Mouse (Mus musculus): ENCODE measurements around the gene Tmem248.

Gene Tmem248

DNA sequence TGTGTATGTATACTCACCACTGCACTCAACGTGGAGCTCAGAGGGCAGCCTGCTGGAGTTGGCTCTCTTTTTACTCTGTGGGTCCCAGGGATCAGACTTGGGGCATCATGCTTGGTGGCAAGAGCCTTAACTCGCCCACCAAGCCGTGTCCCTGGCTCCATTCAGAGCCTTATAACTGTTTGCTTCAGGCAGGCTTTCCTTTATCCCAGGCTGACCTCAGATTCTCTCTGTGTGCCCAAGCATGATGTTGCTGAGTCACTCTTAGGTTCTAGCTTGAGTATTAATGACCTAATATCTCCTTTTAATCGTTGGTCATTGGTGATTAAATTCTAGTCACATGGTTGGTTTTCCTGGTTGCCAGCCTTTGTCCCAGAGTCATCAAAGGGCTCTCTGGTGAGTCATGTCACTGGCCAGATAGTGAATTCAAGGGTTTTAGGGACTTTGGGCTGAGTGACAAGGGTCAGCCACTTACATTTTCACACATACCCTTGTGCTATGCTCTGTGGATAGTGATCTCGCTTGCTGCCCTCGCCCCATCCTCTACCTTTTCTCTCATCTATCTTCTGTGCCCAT, 47.6 kb downstream of the Tmem248 start:
- DNase-seq = no peak

DNA sequence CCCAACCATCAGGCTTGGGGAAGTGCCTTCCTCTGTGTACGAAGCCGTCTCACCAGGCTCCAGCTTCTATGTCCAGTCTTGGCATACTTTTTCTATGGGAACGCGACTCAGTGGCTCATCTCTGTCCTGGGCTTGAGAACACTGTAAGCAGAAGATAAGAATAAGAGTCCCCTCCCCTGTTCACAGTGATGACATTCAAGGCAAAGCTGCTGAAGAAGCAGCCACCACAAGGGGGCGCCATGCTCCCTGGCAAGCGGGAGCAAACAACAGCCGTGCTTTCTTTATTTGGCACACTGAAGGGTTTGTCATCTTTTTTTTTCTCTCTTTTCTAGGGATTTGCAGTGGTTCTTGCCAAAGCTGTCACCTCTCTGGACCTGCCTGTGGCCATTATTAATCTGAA, 49.8 kb downstream of the Tmem248 start:
- peak; percentile 46 to 71 for DNase-seq

DNA sequence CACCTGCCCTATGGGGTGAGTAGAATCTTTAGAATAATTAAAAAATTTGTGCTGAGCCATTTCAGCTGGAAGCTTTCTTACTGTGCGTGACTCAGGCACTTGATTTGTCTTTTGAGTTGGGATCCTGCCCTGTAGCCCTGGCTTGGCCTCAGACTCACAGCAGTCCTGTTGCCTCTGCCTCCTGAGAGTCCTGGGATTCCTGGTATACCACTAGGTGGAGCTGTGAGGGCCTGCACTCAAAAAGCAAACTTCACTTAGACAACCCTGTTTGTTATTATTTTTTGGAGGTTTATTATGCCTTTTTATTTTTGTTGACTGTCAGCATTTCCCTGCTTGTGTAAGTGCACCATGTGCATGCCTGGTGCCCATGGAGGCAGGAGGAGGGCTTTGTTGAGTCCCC, 50.4 kb downstream of the Tmem248 start:
- DNase-seq = peak; percentile 30 to 65

DNA sequence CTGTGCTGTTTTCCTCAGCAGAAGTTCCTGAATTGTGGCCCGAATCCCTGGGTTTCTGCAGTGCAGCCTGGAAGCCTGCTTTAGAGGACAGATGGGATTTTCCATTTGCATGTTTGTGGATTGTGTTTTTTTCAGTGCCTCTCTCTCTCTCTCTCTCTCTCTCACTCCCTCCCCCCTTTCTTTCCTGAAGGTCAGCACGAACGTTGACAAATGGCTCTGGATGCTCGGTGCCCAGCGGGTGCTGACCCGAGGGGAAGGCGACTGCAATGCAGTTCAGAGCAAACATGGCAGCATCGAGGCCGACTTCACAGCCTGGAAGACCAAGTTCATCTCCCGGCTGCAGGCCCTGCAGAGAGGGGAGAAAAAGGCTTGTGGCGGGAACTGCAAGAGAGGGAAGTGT, 52.1 kb downstream of the Tmem248 start:
- no peak for DNase-seq

DNA sequence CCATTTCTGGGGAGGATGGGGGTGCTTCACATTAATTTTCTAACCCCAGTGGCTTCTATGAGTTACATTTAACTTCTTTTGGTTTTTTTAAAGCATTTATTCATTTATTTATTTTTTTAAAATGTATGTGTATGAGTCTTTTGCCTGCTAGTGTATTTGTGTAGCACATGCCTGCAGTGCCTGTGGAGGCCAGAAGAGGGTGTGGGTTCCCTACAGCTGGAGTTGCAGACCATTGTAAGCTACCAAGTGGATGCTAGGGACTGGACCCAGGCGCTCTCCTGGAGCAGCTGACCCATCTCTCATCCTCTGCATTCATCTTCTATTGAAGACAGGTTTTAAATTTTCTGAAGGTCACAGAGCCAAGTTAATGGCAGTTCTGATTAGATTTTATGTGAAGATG, 55.5 kb downstream of the Tmem248 start:
- DNase-seq = peak in 1 of 2 experiments; percentile 24

DNA sequence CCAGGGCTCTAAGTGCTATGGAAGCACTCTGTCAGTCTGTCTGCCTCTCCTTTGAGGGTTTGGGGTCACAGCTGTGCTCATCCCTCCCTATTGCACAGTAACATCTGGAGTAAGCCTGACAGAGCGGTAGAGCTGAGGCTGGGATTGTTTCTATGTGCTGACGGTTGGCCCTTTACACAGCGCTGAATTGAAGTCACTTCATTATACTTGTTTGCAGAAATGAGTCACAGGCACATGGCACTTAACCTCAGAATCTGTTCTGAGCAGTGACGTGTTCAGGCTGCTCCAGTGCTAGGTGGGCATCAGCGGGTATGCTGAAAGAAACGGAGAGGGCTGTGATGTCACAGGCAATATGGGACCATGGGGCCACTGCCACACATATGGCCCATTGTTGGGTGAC, 56.2 kb downstream of the Tmem248 start:
- DNase-seq = no peak

DNA sequence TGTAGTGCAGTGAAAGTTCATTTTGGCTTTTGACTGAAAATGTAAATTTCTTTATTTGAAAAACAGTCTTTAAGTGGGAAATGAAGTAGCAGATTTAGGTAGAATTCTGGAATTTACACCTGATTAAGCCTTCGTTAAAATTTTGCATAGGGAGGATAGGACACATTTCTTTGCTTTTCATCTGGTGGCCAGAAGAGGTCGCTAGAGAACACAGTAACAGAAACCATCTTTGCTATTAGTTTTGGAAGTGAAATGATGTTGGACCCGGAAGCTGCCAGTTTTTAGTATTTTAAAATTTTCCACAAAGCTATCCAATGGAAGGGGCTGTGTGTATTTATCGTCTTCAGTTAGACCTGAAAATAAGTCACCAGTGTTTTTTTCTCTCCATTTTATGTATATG, 58.6 kb downstream of the Tmem248 start:
- peak; percentile 49 to 72 for DNase-seq

DNA sequence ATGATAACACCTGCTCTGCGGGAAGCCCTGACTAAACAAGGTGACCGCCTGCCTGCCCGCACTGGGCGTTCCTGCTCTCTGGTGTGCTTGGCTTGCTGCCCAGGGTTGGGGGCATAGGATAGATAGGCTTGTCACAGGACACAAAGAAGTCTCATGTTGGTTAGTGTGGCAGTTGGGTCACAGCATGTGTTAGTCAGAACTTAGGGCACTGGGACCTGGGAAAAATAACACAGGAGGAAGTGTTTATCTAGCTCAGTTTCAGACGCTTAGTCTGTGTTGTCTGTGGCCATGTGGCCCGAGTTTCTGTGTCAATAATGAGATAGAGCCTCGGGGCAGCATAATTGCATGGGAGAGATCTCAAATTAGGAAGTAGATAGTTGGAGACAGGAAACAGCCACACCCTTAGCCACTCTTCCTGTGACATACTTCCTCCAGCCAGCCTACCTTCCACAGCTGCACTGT, 61.2 kb downstream of the Tmem248 start:
- DNase-seq = peak in 1 of 2 experiments; percentile 29

DNA sequence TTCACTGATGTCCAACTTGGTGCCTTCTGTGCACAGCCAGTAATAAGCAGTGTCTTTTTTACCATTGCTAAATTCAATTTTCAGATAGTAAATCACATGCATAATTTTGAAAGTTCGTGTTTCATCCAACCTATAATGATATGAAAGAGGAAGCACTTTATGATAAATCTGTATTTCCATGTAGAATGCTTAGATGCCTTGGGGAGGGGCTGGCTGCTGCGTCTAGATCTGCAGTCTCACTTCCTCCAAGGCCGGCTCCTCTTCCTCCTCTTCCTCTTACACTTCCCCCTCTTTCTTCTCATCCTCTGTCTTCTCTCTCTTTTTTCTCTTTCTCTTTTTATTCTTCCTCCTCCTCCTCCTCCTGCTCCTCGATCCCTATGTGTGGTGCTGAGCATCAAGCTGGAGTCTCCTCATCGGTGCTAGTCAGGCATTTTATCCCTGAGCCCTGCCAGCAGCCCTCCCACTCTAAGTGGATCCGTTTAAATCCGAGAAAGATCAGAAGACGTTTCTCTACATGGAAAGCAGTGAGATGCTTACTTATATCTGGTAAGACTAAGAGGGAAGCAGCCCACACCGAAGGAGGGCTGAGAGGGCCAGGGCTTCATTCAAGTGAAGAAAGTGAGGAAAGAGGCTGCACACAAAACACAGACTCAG, 66.3 kb downstream of the Tmem248 start:
- no peak for DNase-seq

DNA sequence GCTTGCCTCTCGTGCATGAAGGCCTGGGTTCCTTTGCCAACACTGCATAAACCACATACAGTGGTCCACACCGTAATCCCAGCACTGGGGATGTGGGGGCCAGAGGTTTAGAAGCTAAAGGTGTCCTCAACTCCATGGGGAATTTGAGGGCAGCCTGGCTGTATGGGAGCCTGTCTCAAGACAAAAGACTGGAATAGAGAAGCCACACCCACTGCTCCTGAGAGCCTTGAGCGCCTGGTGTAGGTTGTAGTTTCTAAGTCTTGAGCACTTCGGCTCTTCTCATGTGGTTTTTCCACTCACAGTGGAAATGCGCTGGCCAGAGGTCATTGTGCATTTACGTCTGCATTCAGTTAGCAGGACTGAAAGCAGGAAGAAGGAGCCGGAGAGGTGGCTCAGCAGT, 71.2 kb downstream of the Tmem248 start:
- no peak for DNase-seq

DNA sequence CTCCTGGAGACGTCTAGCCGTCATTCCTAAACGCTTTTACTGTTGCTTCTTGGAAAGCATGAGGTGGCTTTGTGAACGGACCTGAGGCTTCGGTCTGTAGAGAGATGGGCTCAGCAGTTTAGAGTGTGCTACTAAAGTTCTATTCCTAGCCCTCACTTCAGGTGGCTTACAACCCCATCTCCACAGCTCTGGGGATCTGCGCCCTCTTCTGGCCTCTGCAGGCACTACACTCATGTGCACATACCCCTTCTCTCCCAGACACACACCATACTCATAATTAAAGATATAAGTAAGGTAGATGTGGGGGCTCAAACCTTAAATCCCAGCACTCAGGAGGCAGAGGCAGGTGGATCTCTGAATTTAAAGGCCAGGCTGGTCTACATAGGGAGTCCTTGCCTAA, 73.4 kb downstream of the Tmem248 start:
- peak in 1 of 2 experiments; percentile 36 for DNase-seq

DNA sequence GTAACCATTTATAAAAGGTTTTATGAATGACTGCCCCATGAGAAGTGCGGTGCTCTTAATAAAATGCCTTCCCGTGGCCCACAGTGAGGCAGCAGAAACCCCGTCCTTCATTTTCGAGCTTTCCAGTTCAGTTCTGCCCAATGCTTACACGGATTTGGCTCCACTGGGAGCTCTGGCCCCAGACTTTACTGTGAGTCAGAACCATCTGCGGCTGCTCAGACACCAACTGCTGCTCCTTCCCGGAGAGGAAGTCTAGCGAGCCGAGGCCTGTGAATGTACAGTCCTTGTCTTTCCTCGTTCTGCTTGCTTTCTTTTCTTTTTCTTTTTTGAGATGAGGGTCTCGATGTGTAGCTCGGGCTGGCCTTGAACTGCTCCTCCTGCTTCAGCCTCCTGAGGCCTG, 73.9 kb downstream of the Tmem248 start:
- peak; percentile 72 to 80 for DNase-seq

DNA sequence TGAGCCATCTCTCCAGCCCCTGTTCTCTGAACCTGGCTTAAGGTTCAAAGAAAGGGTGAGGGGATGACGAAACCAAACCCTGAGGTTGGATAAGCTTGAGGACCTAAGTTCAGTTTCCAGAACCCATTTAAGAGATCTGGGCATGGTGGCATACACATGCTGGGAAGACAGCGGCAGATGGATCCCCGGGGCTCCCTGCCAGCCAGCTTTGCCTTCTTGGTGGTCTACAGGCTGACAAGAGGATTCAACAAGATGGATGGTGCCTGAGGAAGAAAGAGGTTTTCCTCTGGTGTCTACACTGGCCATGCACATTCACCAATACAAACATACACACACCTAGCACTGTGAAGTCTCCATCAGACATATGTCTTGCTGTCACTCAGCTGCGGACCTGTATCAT, 76.1 kb downstream of the Tmem248 start:
- peak in 1 of 2 experiments; percentile 26 for DNase-seq

Measured in cerebellum, postnatal 25 days (tissue).